In genomic region chr4:129256450-129257380, GRCm38 (mm10) we compare ENCODE assay signal across 8 mouse cellular contexts. TPM values are rescaled to one million over a fixed set of nuclear protein-coding genes. Genes with fewer than 3 reads are reported as not detected.
DNase-seq lines count a peak whose midpoint lies in the region; ATAC-seq and TF ChIP-seq lines count a peak whose summit lies in the region.

No protein-coding gene starts in this region.

- peaks cover 62% of the 10 kb centered on the region for H3K27me3 ChIP-seq in heart, embryonic 13.5 days (replicated peaks)
- H3K27me3 ChIP-seq in limb, embryonic 14.5 days (ENCODE audit: control insufficient read depth, insufficient read depth, low read length): no peaks in the 10 kb centered on the region

- peak; percentile 54 for DNase-seq in adrenal gland, postnatal 14 days
- DNase-seq in adrenal gland, postnatal 10 days: no peak
- peak; percentile 72 for DNase-seq in Muller cell, postnatal 12 days (ENCODE audit: inconsistent ontology term)
- DNase-seq in limb, embryonic 14.5 days (ENCODE audit: low spot score): peak; percentile 25
- peak; percentile 59 for DNase-seq in retina, embryonic 14.5 days (ENCODE audit: low spot score)
- no peak for DNase-seq in thymus, adult 18-20 months
- DNase-seq in natural killer cell, adult 2 months (ENCODE audit: low spot score in 2 of 2): no peak

- H3K9ac ChIP-seq in heart, embryonic 13.5 days: no peak overlapping the region
- H3K9ac ChIP-seq in limb, embryonic 14.5 days (ENCODE audit: low read depth, low read length, severe bottlenecking): no peak overlapping the region

- no peak for TF ChIP-seq POLR2A in limb, embryonic 14.5 days (IDR thresholded peaks at IDR 0.05; ENCODE audit: borderline replicate concordance, extremely low read depth, insufficient read depth, insufficient read length)

- WGBS in heart, embryonic 13.5 days: 19% methylated on average over 8 of the region's 8 CpGs
- WGBS in limb, embryonic 14.5 days: 32% methylated on average over 8 of the region's 8 CpGs

- H3K4me2 ChIP-seq in heart, embryonic 13.5 days: peak overlapping the region; percentile 35
- H3K4me2 ChIP-seq in limb, embryonic 14.5 days (replicated peaks; ENCODE audit: low read depth, low read length, severe bottlenecking): no peak overlapping the region

- no peak overlapping the region; the same call in 1 of the 2 replicates for H3K4me3 ChIP-seq in heart, embryonic 13.5 days
- no peak overlapping the region for H3K4me3 ChIP-seq in limb, embryonic 14.5 days (replicated peaks; ENCODE audit: low read length)

- H3K4me1 ChIP-seq in heart, embryonic 13.5 days: peaks cover 25% of the 10 kb centered on the region
- peaks cover 5% of the 10 kb centered on the region for H3K4me1 ChIP-seq in limb, embryonic 14.5 days (ENCODE audit: control insufficient read depth, insufficient read depth, low read length)

- H3K9me3 ChIP-seq in heart, embryonic 13.5 days: no peaks in the 10 kb centered on the region
- H3K9me3 ChIP-seq in limb, embryonic 14.5 days (ENCODE audit: control insufficient read depth, low read length): no peaks in the 10 kb centered on the region

- no peaks in the 10 kb centered on the region for H3K36me3 ChIP-seq in heart, embryonic 13.5 days
- H3K36me3 ChIP-seq in limb, embryonic 14.5 days (ENCODE audit: control insufficient read depth, insufficient read depth, low read length): no peaks in the 10 kb centered on the region

- peak overlapping the region; percentile 53 for H3K27ac ChIP-seq in heart, embryonic 13.5 days (replicated peaks)
- H3K27ac ChIP-seq in limb, embryonic 14.5 days (replicated peaks; ENCODE audit: low read depth, low read length): no peak overlapping the region

- peak; percentile 53; the same call in 1 of the 2 replicates for ATAC-seq in heart, embryonic 13.5 days (ENCODE audit: extremely low read depth, insufficient number of reproducible peaks, low FRiP score, low TSS enrichment)
- peak; percentile 53; the same call in 1 of the 2 replicates for ATAC-seq in limb, embryonic 14.5 days (ENCODE audit: low FRiP score, low read depth)

RNA-seq across cellular contexts. Expression of gene C77080, which starts 4.5 kb away (rescaled TPM):
- total RNA-seq in adrenal gland, postnatal 14 days (2021): 14.5 and 16.5 TPM in 2 replicates
- total RNA-seq in adrenal gland, postnatal 10 days (2021): 10 to 100 TPM; 16.5 to 16.6 TPM
- 1.8 and 2.3 TPM in 2 replicates for polyA plus RNA-seq in heart, embryonic 13.5 days (2015; fragmentation: Nextera tagmentation; extraction: Ambion mirVana)
- 17.1 and 22.5 TPM in 2 replicates for polyA plus RNA-seq in limb, embryonic 14.5 days (2012; rRNA removed)
- 7.6 and 9.2 TPM in 2 replicates for polyA plus RNA-seq in limb, embryonic 14.5 days (2014; fragmentation: Nextera tagmentation; extraction: Ambion mirVana)

RNA-seq across cellular contexts. Expression of gene Sync, which starts 30.7 kb away (rescaled TPM):
- total RNA-seq in adrenal gland, postnatal 14 days (2021): 1.7 and 2.5 TPM in 2 replicates
- 1 to 10 TPM; 4.2 to 7.4 TPM for total RNA-seq in adrenal gland, postnatal 10 days (2021)
- 1.1 and 1.6 TPM in 2 replicates for polyA plus RNA-seq in heart, embryonic 13.5 days (2015; fragmentation: Nextera tagmentation; extraction: Ambion mirVana)
- 3.9 and 5.3 TPM in 2 replicates for polyA plus RNA-seq in limb, embryonic 14.5 days (2012; rRNA removed)
- 4.6 and 6.1 TPM in 2 replicates for polyA plus RNA-seq in limb, embryonic 14.5 days (2014; fragmentation: Nextera tagmentation; extraction: Ambion mirVana)

Comparison
In these comparisons a context has a peak if more than half of its experiments do, and no peak if none do; other contexts are left out.
1. DNase-seq: peak in adrenal gland, postnatal 14 days (single experiment), Muller cell, postnatal 12 days (single experiment), limb, embryonic 14.5 days (single experiment) and retina, embryonic 14.5 days (single experiment); none in adrenal gland, postnatal 10 days (single experiment), thymus, adult 18-20 months (0 of 2) and natural killer cell, adult 2 months (0 of 2).